Mouse (Mus musculus) lung, adult 2 months (tissue): ENCODE results near the gene Elmod2.

Experiments used
- CTCF ChIP-seq: fragments of 200-500 bp; IDR thresholded peaks from 2 replicates; pipeline ENCODE4 v1.5.1; 2011; ENCODE audit warnings: mild to moderate bottlenecking, low read length, control low read depth; ENCODE audit not compliant: insufficient read depth
- POLR2A ChIP-seq: fragments of 200-500 bp; IDR thresholded peaks from 2 replicates; pipeline ENCODE4 v1.6.1; 2011; ENCODE audit warnings: low read depth, mild to moderate bottlenecking, control low read depth, low read length, borderline replicate concordance; ENCODE audit errors: extremely low read depth

GRCm38 (mm10) chr8:83327889-83328288 is 4.4 kb downstream of the Elmod2 start:
- TF ChIP-seq CTCF (no peak), POLR2A (no peak)
